Mouse (Mus musculus) right cerebral cortex, postnatal 14 days (tissue): ENCODE data around the gene Gm21708.
"Not testable (repeated sequence)": the region's sequence is repeated elsewhere in the genome, so short reads cannot be mapped to it uniquely, and the experiment has no call there.

ENCODE experiments used
- DNase-seq: peaks from one replicate; pipeline ENCODE4 v3.0.0; 2022

Gm21708 gene

GRCm38 (mm10) chrY:3410067-3410466 lies at the start of gene Gm21708, which contains the start of gene Gm21704:
Gene Gm21708 (minus strand): TSS chrY:3410167.
Gene Gm21704 (minus strand): TSS chrY:3410167.
- DNase-seq: not testable (repeated sequence)
